Mouse (Mus musculus): ENCODE results near the gene Selenon.
"Not testable (repeated sequence)": the region's sequence is repeated elsewhere in the genome, so short reads cannot be mapped to it uniquely, and the experiment has no call there.

Gene Selenon

GRCm38 (mm10) chr4:134505303-134505789 lies 46.6 kb downstream of the Selenon start:
- DNase-seq, result no peak

GRCm38 (mm10) chr4:134503686-134504357 lies 48.1 kb downstream of the Selenon start:
- no peak for DNase-seq

- no peak for DNase-seq
Observed at GRCm38 (mm10) chr4:134501095-134501494, 50.9 kb downstream of the Selenon start.

- DNase-seq, result not testable (repeated sequence)
Observed at GRCm38 (mm10) chr4:134498983-134499382, 53.0 kb downstream of the Selenon start.

GRCm38 (mm10) chr4:134497986-134498731 lies 53.8 kb downstream of the Selenon start:
- no peak for DNase-seq

- DNase-seq, result no peak
Observed at GRCm38 (mm10) chr4:134497223-134497622, 54.7 kb downstream of the Selenon start.

- DNase-seq, result peak; percentile 90
Observed at GRCm38 (mm10) chr4:134496595-134497210, 55.3 kb downstream of the Selenon start, which contains the start of gene Paqr7. Paqr7 (plus strand) TSS chr4:134496697.

GRCm38 (mm10) chr4:134495546-134495923 lies 56.4 kb downstream of the Selenon start:
- DNase-seq, result peak; percentile 67

GRCm38 (mm10) chr4:134494780-134495545 lies 57.0 kb downstream of the Selenon start:
- DNase-seq, result peak; percentile 89

GRCm38 (mm10) chr4:134494161-134494560 lies 57.8 kb downstream of the Selenon start:
- DNase-seq, result not testable (repeated sequence)

GRCm38 (mm10) chr4:134491716-134492115 lies 60.2 kb downstream of the Selenon start:
- no peak for DNase-seq

- no peak for DNase-seq
Observed at GRCm38 (mm10) chr4:134489986-134490665, 61.8 kb downstream of the Selenon start.

GRCm38 (mm10) chr4:134488211-134488610 lies 63.8 kb downstream of the Selenon start:
- DNase-seq, result peak; percentile 72
